In the genomic region with DNA sequence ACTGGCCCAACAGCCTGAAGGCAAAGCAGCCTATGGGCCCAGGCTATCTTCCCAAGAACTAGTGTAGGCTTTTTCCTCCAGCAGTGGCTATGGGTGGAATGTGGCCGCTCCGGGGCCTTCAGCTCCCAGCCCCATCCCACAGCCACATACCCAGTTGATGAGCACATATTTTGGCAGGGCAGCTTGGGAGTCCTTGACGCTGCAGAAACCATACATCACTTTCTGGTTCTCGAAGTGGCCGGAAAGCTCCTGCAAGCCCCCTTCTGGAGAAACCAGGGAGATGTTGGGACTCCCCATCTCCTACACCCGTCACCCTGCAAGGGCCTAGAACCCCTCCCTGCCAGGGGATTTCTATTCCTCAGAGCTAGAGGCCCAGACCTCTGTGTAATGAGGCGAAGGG, we compare ENCODE assay signal across 10 mouse cellular contexts. TPM values are rescaled to one million over a fixed set of nuclear protein-coding genes. Genes with fewer than 3 reads are reported as not detected.
DNase-seq lines count a peak whose midpoint lies in the region; ATAC-seq lines count a peak whose summit lies in the region.
"Had no signal": no experiment of that assay in that cellular context is flagged by ENCODE, and none has a peak within 500 bp of the region (broad histone marks: within the 10 kb centered on the region; RNA-seq: fewer than 3 reads in every experiment).

No protein-coding gene starts in this region.

- 0 out of 2 replicates have a peak overlapping the region, but pooled peaks have one; percentile 41 for H3K27ac ChIP-seq in hindbrain, embryonic 10.5 days
- H3K27ac ChIP-seq in hindbrain, embryonic 11.5 days (ENCODE audit: low read depth, low read length): no peak overlapping the region; the same call in 1 of the 2 replicates
- peak overlapping the region; percentile 55; the same call in 1 of the 2 replicates for H3K27ac ChIP-seq in intestine, embryonic 14.5 days (ENCODE audit: low read depth)

- no peak for DNase-seq in hindbrain, embryonic 10.5 days (ENCODE audit: low spot score)
- DNase-seq in hindbrain, embryonic 11.5 days (ENCODE audit: low spot score): no peak
- peak; percentile 65 for DNase-seq in 3134 (ENCODE audit: extremely low read depth, insufficient read length, low spot score)
- DNase-seq in adrenal gland, postnatal 36 days: peak; percentile 68 to 76
- no peak for DNase-seq in intestine, embryonic 14.5 days (ENCODE audit: low spot score)
- DNase-seq in embryo, embryonic 11 days: no peak
- DNase-seq in thymus, postnatal 14 days: no peak
- no peak for DNase-seq in natural killer cell, adult 2 months (ENCODE audit: low spot score in 2 of 2)
- DNase-seq: cerebellum, adult 11-12 months; layer of hippocampus, postnatal 36 days had no signal

- H3K4me2 ChIP-seq in hindbrain, embryonic 11.5 days (replicated peaks; ENCODE audit: low read depth, low read length): no peak overlapping the region; the same call in 1 of the 2 replicates
- peak overlapping the region; percentile 30; the same call in 1 of the 2 replicates for H3K4me2 ChIP-seq in intestine, embryonic 14.5 days (ENCODE audit: low read length)

- no peak overlapping the region for H3K9ac ChIP-seq in hindbrain, embryonic 11.5 days (ENCODE audit: low read depth, low read length)
- H3K9ac ChIP-seq in intestine, embryonic 14.5 days (ENCODE audit: low read length): no peak overlapping the region

- no peaks in the 10 kb centered on the region for H3K9me3 ChIP-seq in hindbrain, embryonic 10.5 days
- no peaks in the 10 kb centered on the region for H3K9me3 ChIP-seq in hindbrain, embryonic 11.5 days (ENCODE audit: control insufficient read depth, low read length)
- H3K9me3 ChIP-seq in intestine, embryonic 14.5 days (ENCODE audit: control insufficient read depth, low read length): no peaks in the 10 kb centered on the region

- no peak for ATAC-seq in hindbrain, embryonic 11.5 days (ENCODE audit: low FRiP score)
- no peak for ATAC-seq in intestine, embryonic 14.5 days (replicated peaks; ENCODE audit: low FRiP score, low TSS enrichment, low read depth)

- peak overlapping the region; percentile 98; the same call in 1 of the 2 replicates for H3K4me3 ChIP-seq in hindbrain, embryonic 10.5 days
- H3K4me3 ChIP-seq in hindbrain, embryonic 11.5 days (ENCODE audit: low read depth, low read length): no peak overlapping the region
- no peak overlapping the region for H3K4me3 ChIP-seq in intestine, embryonic 14.5 days (ENCODE audit: low read depth, low read length)

- H3K36me3 ChIP-seq in hindbrain, embryonic 10.5 days: peaks cover 75% of the 10 kb centered on the region
- peaks cover 24% of the 10 kb centered on the region for H3K36me3 ChIP-seq in hindbrain, embryonic 11.5 days (ENCODE audit: control insufficient read depth, insufficient read depth, low read length)
- peaks cover 47% of the 10 kb centered on the region for H3K36me3 ChIP-seq in intestine, embryonic 14.5 days (ENCODE audit: control insufficient read depth, insufficient read depth, low read length)

- WGBS in hindbrain, embryonic 10.5 days: 93% methylated on average over 7 of the region's 7 CpGs
- WGBS in hindbrain, embryonic 11.5 days: 91% methylated on average over 7 of the region's 7 CpGs
- WGBS in intestine, embryonic 14.5 days: 65% methylated on average over 7 of the region's 7 CpGs

- peaks cover 56% of the 10 kb centered on the region for H3K4me1 ChIP-seq in hindbrain, embryonic 10.5 days (replicated peaks)
- H3K4me1 ChIP-seq in hindbrain, embryonic 11.5 days (replicated peaks; ENCODE audit: control insufficient read depth, insufficient read depth, low read length): peaks cover 31% of the 10 kb centered on the region
- peaks cover 44% of the 10 kb centered on the region for H3K4me1 ChIP-seq in intestine, embryonic 14.5 days (replicated peaks; ENCODE audit: control insufficient read depth, insufficient read depth, low read length)

- no peaks in the 10 kb centered on the region for H3K27me3 ChIP-seq in hindbrain, embryonic 10.5 days (ENCODE audit: insufficient read depth, poor library complexity, severe bottlenecking)
- H3K27me3 ChIP-seq in hindbrain, embryonic 11.5 days (ENCODE audit: control insufficient read depth, insufficient read depth, low read length): no peaks in the 10 kb centered on the region
- H3K27me3 ChIP-seq in intestine, embryonic 14.5 days (replicated peaks; ENCODE audit: control insufficient read depth, insufficient read depth, low read length): no peaks in the 10 kb centered on the region

RNA-seq across cellular contexts. Expression of a gene that starts 5.4 kb away (rescaled TPM):
- polyA plus RNA-seq in hindbrain, embryonic 10.5 days (2016; fragmentation: Nextera tagmentation; extraction: Ambion mirVana): 420 and 518 TPM in 2 replicates
- polyA plus RNA-seq in hindbrain, embryonic 11.5 days (2014; fragmentation: Nextera tagmentation; extraction: Ambion mirVana): 277 and 314 TPM in 2 replicates
- total RNA-seq in adrenal gland, postnatal 36 days (2021): 10 to 100 TPM; 16.0 to 18.0 TPM
- 120 and 134 TPM in 2 replicates for polyA plus RNA-seq in intestine, embryonic 14.5 days (2014; fragmentation: Nextera tagmentation; extraction: Ambion mirVana)

RNA-seq across cellular contexts. Expression of a gene that starts 18.5 kb away (rescaled TPM):
- 0.69 and 1.0 TPM in 2 replicates for polyA plus RNA-seq in hindbrain, embryonic 10.5 days (2016; fragmentation: Nextera tagmentation; extraction: Ambion mirVana)
- polyA plus RNA-seq in hindbrain, embryonic 11.5 days (2014; fragmentation: Nextera tagmentation; extraction: Ambion mirVana): 2.4 and 2.5 TPM in 2 replicates
- total RNA-seq in adrenal gland, postnatal 36 days (2021): 1 to 10 TPM; 1.9 to 3.3 TPM
- polyA plus RNA-seq in intestine, embryonic 14.5 days (2014; fragmentation: Nextera tagmentation; extraction: Ambion mirVana): 0.55 and 0.70 TPM in 2 replicates

RNA-seq across cellular contexts. Expression of a gene that starts 30.9 kb away (rescaled TPM):
- polyA plus RNA-seq in hindbrain, embryonic 10.5 days (2016; fragmentation: Nextera tagmentation; extraction: Ambion mirVana): 194 and 221 TPM in 2 replicates
- 135 and 152 TPM in 2 replicates for polyA plus RNA-seq in hindbrain, embryonic 11.5 days (2014; fragmentation: Nextera tagmentation; extraction: Ambion mirVana)
- 10 to 100 TPM; 15.2 to 23.9 TPM for total RNA-seq in adrenal gland, postnatal 36 days (2021)
- 253 and 260 TPM in 2 replicates for polyA plus RNA-seq in intestine, embryonic 14.5 days (2014; fragmentation: Nextera tagmentation; extraction: Ambion mirVana)

RNA-seq across cellular contexts. Expression of a gene that starts 37.7 kb away (rescaled TPM):
- 51.5 and 52.3 TPM in 2 replicates for polyA plus RNA-seq in hindbrain, embryonic 10.5 days (2016; fragmentation: Nextera tagmentation; extraction: Ambion mirVana)
- polyA plus RNA-seq in hindbrain, embryonic 11.5 days (2014; fragmentation: Nextera tagmentation; extraction: Ambion mirVana): 37.6 and 52.3 TPM in 2 replicates
- total RNA-seq in adrenal gland, postnatal 36 days (2021): 10 to 100 TPM; 34.5 to 49.4 TPM
- 43.4 and 55.1 TPM in 2 replicates for polyA plus RNA-seq in intestine, embryonic 14.5 days (2014; fragmentation: Nextera tagmentation; extraction: Ambion mirVana)

RNA-seq across cellular contexts. Expression of a gene that starts 46.6 kb away (rescaled TPM):
- 3.5 and 3.9 TPM in 2 replicates for polyA plus RNA-seq in hindbrain, embryonic 10.5 days (2016; fragmentation: Nextera tagmentation; extraction: Ambion mirVana)
- 2.2 and 2.8 TPM in 2 replicates for polyA plus RNA-seq in hindbrain, embryonic 11.5 days (2014; fragmentation: Nextera tagmentation; extraction: Ambion mirVana)
- 1 to 10 TPM; 2.3 to 4.6 TPM for total RNA-seq in adrenal gland, postnatal 36 days (2021)
- 1.9 and 2.5 TPM in 2 replicates for polyA plus RNA-seq in intestine, embryonic 14.5 days (2014; fragmentation: Nextera tagmentation; extraction: Ambion mirVana)

Comparison
In these comparisons a context has a peak if more than half of its experiments do, and no peak if none do; other contexts are left out.
1. DNase-seq: peak in 3134 (single experiment) and adrenal gland, postnatal 36 days (2 of 2); none in hindbrain, embryonic 10.5 days (single experiment), hindbrain, embryonic 11.5 days (single experiment), intestine, embryonic 14.5 days (single experiment), embryo, embryonic 11 days (single experiment), thymus, postnatal 14 days (single experiment) and natural killer cell, adult 2 months (0 of 2).